Mouse (Mus musculus) liver (tissue): ENCODE measurements around the gene Gadd45b.

Experiments
- DNase-seq: peaks from one replicate; pipeline ENCODE4 v3.0.0-alpha.2; 2020; ENCODE audit warnings: mixed read lengths

The Gadd45b gene

DNA sequence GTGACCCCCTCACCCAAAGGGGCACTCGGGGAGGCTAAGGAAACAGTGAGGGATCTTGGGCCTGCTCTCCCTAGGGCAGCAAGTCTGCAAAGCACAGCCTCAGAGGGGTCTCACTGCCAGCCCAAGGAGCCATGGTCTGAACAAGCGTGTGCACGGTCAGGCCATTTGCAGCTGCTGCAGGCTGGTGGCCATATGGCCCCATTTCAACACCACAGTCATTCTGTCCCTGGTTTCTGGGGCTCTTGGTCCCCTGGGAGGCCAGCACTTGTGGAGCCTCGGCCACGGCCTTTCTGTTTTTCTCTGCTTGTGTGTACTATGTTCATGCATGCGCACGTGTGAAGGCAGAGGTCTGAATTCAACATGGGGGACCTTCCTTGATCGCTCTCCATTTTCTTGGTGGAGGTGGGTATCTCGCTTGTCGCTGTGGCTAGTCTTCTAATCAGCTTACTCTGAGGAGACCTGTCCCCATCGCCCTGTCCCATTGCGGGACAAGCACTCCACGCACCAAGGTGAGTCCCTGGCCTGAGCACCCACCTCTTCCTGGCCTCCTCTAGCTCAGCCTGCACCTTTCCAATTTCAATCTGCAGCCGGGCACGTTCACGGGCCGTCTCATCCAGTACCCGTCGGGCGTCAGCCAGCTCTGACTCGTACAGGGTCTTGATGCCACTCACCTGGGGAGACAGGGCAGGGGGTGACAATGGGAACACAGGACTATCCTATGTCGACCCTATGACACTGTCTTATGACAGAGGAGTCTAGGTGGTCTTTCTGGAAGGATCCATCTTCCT is 20.3 kb upstream of the Gadd45b start:
- DNase-seq, result no peak

- no peak for DNase-seq
These were observed 18.5 kb upstream of the Gadd45b start for GRCm38 (mm10) chr10:80911354-80911753.

- DNase-seq, result no peak
These were observed 18.0 kb upstream of the Gadd45b start for GRCm38 (mm10) chr10:80911891-80912290.

- no peak for DNase-seq
These were observed 16.4 kb upstream of the Gadd45b start for GRCm38 (mm10) chr10:80913364-80914011.

DNA sequence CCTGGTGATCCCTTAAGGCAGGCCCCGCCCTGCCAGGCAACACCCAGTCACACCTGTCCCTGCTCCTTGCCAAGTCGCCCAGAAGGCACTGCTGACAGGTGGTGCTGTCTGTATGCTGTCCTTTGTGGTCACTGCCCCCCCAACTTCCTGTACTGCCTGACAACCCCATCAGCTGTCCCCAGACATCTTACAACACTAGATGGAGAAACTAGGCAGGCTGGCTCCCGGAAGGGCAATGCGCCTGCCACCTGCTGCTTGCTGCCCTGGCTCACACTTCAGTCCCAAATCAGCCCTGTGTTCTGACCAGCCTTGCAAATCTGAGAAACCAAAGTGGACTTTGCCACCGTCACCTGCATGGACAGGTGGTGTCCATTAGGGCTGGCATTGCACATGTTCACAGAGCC is 15.6 kb upstream of the Gadd45b start:
- no peak for DNase-seq

GRCm38 (mm10) chr10:80915260-80915659 is 14.6 kb upstream of the Gadd45b start:
- DNase-seq, result no peak

GRCm38 (mm10) chr10:80915736-80916135 is 14.1 kb upstream of the Gadd45b start:
- no peak for DNase-seq

DNA sequence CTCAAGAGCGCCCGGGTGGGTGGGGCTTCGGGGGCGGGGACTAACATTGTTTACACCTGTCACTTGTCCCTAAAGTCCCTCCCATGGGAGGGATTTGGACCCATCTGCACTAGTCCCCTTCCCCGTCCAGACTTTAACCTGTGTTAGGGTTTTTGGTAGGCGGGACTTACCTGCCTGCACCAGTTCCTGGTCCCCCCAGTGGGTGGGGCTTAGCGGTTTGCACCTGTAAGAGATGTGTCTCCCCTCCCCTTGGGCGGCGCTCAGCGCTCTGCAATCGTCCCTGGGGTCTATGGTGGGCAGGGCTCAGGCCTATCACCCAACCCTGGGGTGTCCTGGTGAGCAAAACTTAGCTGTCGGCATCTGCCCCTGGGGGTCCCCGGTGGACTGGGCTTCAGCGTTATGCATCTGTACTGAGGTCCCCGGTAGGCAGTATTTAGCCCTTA is 12.5 kb upstream of the Gadd45b start:
- DNase-seq, result peak; percentile 40

GRCm38 (mm10) chr10:80917779-80918434 is 12.0 kb upstream of the Gadd45b start, which contains the start of gene Lmnb2:
Gene Lmnb2 (minus strand): TSS chr10:80918245.
- DNase-seq, result peak; percentile 65

GRCm38 (mm10) chr10:80921923-80922322 is 8.0 kb upstream of the Gadd45b start:
- peak; percentile 55 for DNase-seq

GRCm38 (mm10) chr10:80925472-80925871 is 4.4 kb upstream of the Gadd45b start:
- DNase-seq, result no peak

- peak; percentile 87 for DNase-seq
These were observed 1.1 kb upstream of the Gadd45b start for GRCm38 (mm10) chr10:80928586-80929298.

- no peak for DNase-seq
These were observed 684 bp downstream of the Gadd45b start for GRCm38 (mm10) chr10:80930361-80931152.

DNA sequence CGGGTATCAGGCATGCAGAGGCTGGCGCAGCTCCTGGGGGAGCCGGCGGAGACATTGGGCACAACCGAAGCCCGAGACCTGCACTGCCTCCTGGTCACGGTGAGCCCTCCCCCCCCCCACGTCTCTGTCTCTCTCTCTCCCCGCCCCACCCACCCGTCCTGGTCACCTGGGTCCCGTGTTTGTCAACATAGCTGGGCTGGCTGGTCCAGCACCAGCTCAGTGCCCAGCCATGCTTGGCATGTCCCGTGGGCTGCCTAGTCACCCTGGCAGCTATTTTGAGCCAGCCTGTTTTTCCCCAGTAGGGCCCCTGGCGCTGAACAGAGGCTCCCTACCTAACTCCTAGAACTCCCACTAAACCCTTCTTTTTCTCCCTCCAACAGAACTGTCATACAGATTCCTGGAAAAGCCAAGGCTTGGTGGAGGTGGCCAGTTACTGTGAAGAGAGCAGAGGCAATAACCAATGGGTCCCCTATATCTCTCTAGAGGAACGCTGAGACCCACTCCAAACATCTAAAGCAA is 1.3 kb downstream of the Gadd45b start:
- DNase-seq, result no peak

GRCm38 (mm10) chr10:80931695-80932094 is 1.8 kb downstream of the Gadd45b start:
- DNase-seq, result no peak

GRCm38 (mm10) chr10:80932206-80932605 is 2.3 kb downstream of the Gadd45b start:
- no peak for DNase-seq

- no peak for DNase-seq
These were observed 3.0 kb downstream of the Gadd45b start for GRCm38 (mm10) chr10:80932700-80933420.

- DNase-seq, result no peak
These were observed 3.6 kb downstream of the Gadd45b start for GRCm38 (mm10) chr10:80933421-80933979.

- no peak for DNase-seq
These were observed 4.5 kb downstream of the Gadd45b start for GRCm38 (mm10) chr10:80934136-80934985.

- DNase-seq, result no peak
These were observed 5.4 kb downstream of the Gadd45b start for GRCm38 (mm10) chr10:80935241-80935640.
